Mouse (Mus musculus) neural tube, embryonic 14.5 days (tissue): ENCODE measurements around the gene Pou2f2. TPM values are rescaled to one million over a fixed set of nuclear protein-coding genes. Genes with fewer than 3 reads are reported as not detected.

Experiments used
- ATAC-seq: fragments of 200-750 bp; cut with Nextera tagmentation; 2 replicates; pipeline ENCODE4 v1.8.0; 2017; ENCODE audit warnings: low read depth, mild to moderate bottlenecking, moderate TSS enrichment, moderate library complexity
- H3K27ac ChIP-seq: fragments of 300-500 bp; sonication (generic); 2 replicates; pipeline ENCODE4 v1.5.1; 2014; ENCODE audit warnings: low read depth, mild to moderate bottlenecking, control low read depth, low read length, moderate library complexity, mixed read lengths
- H3K27me3 ChIP-seq: fragments of 300-500 bp; sonication (generic); 2 replicates; pipeline ENCODE4 v1.6.1; 2014; ENCODE audit warnings: low read length; ENCODE audit not compliant: control insufficient read depth, insufficient read depth
- H3K36me3 ChIP-seq: fragments of 300-500 bp; sonication (generic); 2 replicates; pipeline ENCODE4 v1.6.1; 2014; ENCODE audit warnings: low read length, mixed read lengths; ENCODE audit not compliant: control insufficient read depth, insufficient read depth
- H3K4me1 ChIP-seq: fragments of 300-500 bp; sonication (generic); 2 replicates; pipeline ENCODE4 v1.6.1; 2014; ENCODE audit warnings: low read length; ENCODE audit not compliant: control insufficient read depth, insufficient read depth
- H3K4me2 ChIP-seq: fragments of 300-500 bp; sonication (generic); 2 replicates; pipeline ENCODE4 v1.6.1; 2014; ENCODE audit warnings: mild to moderate bottlenecking, low read depth, low read length, control low read depth
- H3K4me3 ChIP-seq: fragments of 300-500 bp; sonication (generic); 2 replicates; pipeline ENCODE4 v1.5.1; 2014; ENCODE audit warnings: low read depth, low read length, control low read depth, mixed read lengths
- H3K9ac ChIP-seq: fragments of 300-500 bp; sonication (generic); replicated peaks from 2 replicates; pipeline ENCODE4 v1.6.1; 2014; ENCODE audit warnings: low read depth, mild to moderate bottlenecking, control low read depth, low read length, mixed read lengths
- H3K9me3 ChIP-seq: fragments of 300-500 bp; sonication (generic); 2 replicates; pipeline ENCODE4 v1.6.1; 2016; ENCODE audit warnings: low read length; ENCODE audit not compliant: control insufficient read depth
- WGBS: fragments of 180-500 bp; shearing (Covaris S2); extraction: QIAGEN DNeasy Blood & Tissue Kit; methylation state at CpG from one replicate; pipeline ENCODE4 v1.1.7; 2014; 5-methylcytosine and 5-hydroxymethylcytosine counted together
- polyA plus RNA-seq: library from polyadenylated mRNA; unstranded; fragments of >200 nt; fragmentation: Nextera tagmentation; extraction: Ambion mirVana; gene quantifications from 2 replicates; pipeline ENCODE4 v1.2.1, GENCODE M21; 2014

The Pou2f2 gene
- polyA plus RNA-seq, 1 experiment from 2014 or later: 33.6 TPM

DNA sequence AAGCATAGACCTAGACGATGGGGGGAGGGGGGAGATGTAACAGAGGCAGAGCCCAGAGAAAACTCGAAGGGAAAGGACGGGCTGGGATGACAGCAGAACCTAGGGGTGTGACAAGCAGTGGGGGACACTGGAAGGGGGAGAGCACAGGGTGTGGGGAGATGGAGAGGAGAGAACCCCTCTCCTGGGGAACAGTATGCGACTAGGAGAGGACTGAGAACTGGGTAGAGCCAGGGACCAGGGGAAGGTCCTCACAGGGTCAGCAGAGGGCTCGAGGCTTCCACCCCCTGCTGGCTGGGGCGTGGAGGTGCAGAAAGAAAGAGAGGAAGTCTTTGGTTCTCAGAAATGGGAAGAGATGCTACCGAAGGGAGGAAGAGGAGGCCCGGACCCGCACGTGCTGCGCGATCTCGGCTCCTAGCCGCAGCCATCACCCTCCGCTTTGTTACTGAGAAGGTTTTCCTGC is 1.8 kb upstream of the Pou2f2 start:
- Histone ChIP-seq H3K27me3 (no peaks in the 10 kb centered on the region), H3K27ac (no peak overlapping the region), H3K4me2 (peak overlapping the region; percentile 38), H3K4me1 (peaks cover 26% of the 10 kb centered on the region), H3K4me3 (no peak overlapping the region; the same call in 1 of the 2 replicates), H3K9ac (peak overlapping the region; percentile 32; the same call in 1 of the 2 replicates), H3K36me3 (no peaks in the 10 kb centered on the region), H3K9me3 (no peaks in the 10 kb centered on the region)
- WGBS: under 1% methylated on average over 15 of the region's 15 CpGs
- ATAC-seq: no peak

DNA sequence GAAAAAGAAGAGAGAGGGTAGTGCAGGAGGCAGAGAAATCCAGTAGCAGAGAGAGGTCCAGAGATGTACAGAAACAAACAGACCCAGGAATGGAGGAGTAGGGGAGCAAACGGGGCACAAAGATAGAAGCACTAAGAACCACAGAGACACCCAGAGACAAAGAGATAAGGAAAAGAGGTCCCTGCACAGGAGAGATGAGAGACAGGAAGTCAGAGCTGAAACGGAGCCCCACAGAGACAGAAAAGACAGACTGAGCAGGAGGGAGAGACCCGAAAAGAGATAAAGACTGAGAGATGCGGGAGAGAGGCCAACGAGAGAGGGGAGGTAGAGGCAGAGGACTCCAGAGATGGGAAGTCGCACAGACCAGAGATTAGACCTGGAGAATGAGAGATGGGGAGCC is 986 bp upstream of the Pou2f2 start:
- H3K9me3 ChIP-seq: no peaks in the 10 kb centered on the region
- no peaks in the 10 kb centered on the region for H3K27me3 ChIP-seq
- H3K4me3 ChIP-seq: peak overlapping the region; percentile 68
- H3K4me1 ChIP-seq: peaks cover 27% of the 10 kb centered on the region
- no peaks in the 10 kb centered on the region for H3K36me3 ChIP-seq
- peak overlapping the region; percentile 61 for H3K4me2 ChIP-seq
- WGBS: 4% methylated on average over 6 of the region's 6 CpGs
- no peak for ATAC-seq
- H3K27ac ChIP-seq: peak overlapping the region; percentile 99
- H3K9ac ChIP-seq: peak overlapping the region; percentile 96; the same call in 1 of the 2 replicates

DNA sequence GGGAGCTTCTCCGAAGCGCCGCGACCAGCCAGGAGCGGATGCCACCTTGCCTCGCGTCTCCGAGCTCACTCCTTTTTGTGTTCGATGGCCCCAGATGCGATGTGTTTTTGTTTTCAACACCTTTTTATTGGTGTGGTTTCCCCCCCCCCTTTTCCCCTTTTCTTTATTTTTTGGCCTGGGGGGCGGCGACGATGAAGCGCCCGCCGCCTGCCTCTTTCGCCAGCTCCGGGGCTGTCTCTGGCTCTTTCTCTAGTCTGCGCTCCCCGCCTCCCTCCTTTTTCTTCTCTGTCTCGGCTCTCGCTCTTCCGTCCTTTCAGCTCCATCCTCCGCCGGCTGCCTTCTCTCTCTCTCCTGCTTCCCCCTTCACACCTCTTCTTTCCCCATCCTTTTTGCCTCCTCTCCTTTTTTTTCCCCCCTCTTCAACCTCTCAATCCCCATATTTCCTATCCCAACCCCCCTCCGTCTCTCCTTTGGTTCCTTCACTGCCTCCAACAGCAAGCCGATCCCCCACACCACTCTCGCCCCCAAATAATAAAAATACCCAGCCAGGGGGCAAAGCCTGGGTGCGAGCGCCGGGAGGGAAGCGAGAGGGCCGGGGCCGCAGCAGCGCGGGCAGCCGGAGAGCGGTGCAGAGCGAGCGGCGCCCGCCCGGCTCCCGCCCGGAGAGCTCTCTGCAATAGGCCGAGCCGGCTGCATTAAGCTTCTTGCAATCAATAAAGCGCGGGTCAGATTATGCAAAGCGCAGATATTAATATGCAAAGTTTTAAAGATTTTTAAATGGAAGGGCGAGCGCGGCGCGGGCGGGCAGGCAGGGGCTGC is 530 bp downstream of the Pou2f2 start:
- Histone ChIP-seq H3K9me3 (no peaks in the 10 kb centered on the region), H3K27ac (peak overlapping the region; percentile 99), H3K4me3 (peak overlapping the region; percentile 68), H3K9ac (peak overlapping the region; percentile 96), H3K27me3 (no peaks in the 10 kb centered on the region), H3K36me3 (no peaks in the 10 kb centered on the region), H3K4me1 (peaks cover 31% of the 10 kb centered on the region), H3K4me2 (peak overlapping the region; percentile 61)
- under 1% methylated on average over 56 of the region's 56 CpGs for WGBS
- ATAC-seq: peak; percentile 73

DNA sequence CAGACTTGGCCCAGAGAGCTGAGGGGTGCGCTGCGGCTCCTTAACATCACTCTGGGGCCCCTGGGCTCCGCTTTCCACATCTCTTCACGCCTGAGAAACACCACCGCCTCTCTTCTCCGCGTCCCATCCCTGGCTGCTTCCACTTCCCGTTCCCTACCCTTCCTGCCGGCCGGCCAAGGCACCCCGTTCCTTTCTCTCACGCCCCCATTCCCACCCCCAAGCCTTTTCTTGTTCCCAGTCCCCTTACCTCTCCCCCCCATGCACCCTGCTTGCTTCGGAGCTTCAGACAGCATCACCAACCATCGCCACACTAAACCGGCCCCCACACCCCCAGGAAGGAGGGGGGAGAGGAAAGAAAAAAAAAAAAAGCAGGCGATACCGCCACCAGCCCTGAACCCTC is 1.2 kb downstream of the Pou2f2 start:
- Histone ChIP-seq H3K4me1 (peaks cover 31% of the 10 kb centered on the region), H3K27me3 (no peaks in the 10 kb centered on the region), H3K27ac (peak overlapping the region; percentile 99), H3K4me3 (peak overlapping the region; percentile 68), H3K9me3 (no peaks in the 10 kb centered on the region), H3K9ac (peak overlapping the region; percentile 96), H3K36me3 (no peaks in the 10 kb centered on the region), H3K4me2 (peak overlapping the region; percentile 61)
- no peak for ATAC-seq
- under 1% methylated on average over 16 of the region's 17 CpGs for WGBS

DNA sequence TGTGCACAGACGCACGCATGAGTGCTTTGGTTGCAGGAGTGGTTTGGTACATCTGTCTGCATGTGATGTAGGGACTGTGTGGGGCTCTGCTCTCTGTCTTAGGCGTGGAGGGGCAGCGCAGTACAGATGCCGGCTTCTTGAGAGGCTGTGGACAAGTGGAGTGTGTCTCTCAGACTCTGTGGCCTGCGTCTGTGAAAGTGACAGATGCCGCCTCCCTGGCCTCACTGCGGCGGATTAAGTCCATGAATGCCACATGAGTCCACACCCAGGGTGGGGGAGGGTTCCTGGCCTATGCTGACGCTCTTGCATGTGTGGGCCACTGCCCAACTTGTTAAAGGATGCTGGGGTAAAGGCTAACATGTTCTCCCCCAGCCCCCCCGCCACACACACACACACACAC is 5.2 kb downstream of the Pou2f2 start:
- ATAC-seq: no peak
- Histone ChIP-seq H3K4me2 (peak overlapping the region; percentile 19; the same call in 1 of the 2 replicates), H3K9ac (no peak overlapping the region)

DNA sequence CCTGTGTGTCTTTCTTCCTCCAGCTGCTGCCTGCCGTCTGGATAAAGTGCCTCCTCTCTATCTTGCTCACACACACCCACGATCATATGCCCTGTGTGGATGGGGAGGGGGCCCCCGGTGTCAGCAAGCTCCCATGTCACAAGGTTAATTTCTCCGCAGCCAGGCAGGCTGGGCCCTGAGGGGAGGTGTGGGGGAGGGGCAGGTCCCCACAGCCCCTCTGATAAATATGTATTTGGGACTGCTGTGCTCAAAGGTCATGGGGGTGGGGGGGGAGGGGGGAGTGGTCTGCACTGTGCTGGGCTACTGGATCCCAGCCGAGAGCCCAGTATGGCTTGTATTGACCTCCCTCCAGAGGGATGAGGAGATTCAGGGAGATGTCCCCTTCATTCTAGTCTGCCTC is 6.9 kb downstream of the Pou2f2 start:
- H3K27ac ChIP-seq: peak overlapping the region; percentile 48; the same call in 1 of the 2 replicates

More for the DNA sequence above, 5.2 kb downstream of the Pou2f2 start:
- Histone ChIP-seq H3K27me3 (no peaks in the 10 kb centered on the region), H3K9me3 (no peaks in the 10 kb centered on the region), H3K4me1 (peaks cover 18% of the 10 kb centered on the region), H3K36me3 (no peaks in the 10 kb centered on the region), H3K27ac (peak overlapping the region; percentile 7; the same call in 1 of the 2 replicates), H3K4me3 (no peak overlapping the region)
- 31% methylated on average over 11 of the region's 11 CpGs for WGBS

DNA sequence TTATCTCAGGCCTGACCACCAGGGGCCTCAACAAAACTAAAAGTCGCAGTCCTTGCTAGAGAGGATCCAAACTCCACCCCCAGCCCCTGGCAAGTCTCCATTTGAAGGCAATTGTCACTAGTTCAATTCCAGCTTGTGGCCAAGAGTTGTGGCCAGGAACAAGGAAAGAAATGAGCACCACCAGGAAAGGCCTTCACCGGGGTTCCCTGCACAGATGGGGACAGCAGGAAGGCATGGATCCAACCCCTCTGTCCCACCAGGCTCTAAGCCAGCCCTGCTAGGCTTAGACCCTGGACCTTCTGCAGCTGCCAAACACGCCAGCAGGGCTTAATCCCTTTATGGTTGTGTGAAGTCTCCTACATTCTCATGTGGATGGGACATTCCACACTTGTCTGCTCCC is 8.9 kb downstream of the Pou2f2 start:
- no peaks in the 10 kb centered on the region for H3K36me3 ChIP-seq
- H3K27me3 ChIP-seq: no peaks in the 10 kb centered on the region
- no peak overlapping the region for H3K9ac ChIP-seq
- WGBS: 34% methylated on average over 3 of the region's 3 CpGs
- H3K27ac ChIP-seq: no peak overlapping the region
- no peak overlapping the region for H3K4me3 ChIP-seq
- no peak overlapping the region for H3K4me2 ChIP-seq
- ATAC-seq: no peak
- no peaks in the 10 kb centered on the region for H3K9me3 ChIP-seq
- H3K4me1 ChIP-seq: peaks cover 8% of the 10 kb centered on the region; the same call in 1 of the 2 replicates

More for the DNA sequence above, 6.9 kb downstream of the Pou2f2 start:
- Histone ChIP-seq H3K36me3 (no peaks in the 10 kb centered on the region), H3K4me2 (no peak overlapping the region), H3K9ac (0 out of 2 replicates have a peak overlapping the region, but pooled peaks have one; percentile 11), H3K4me1 (peaks cover 16% of the 10 kb centered on the region), H3K4me3 (no peak overlapping the region), H3K27me3 (no peaks in the 10 kb centered on the region), H3K9me3 (no peaks in the 10 kb centered on the region)
- WGBS: 32% methylated on average over 5 of the region's 5 CpGs
- no peak for ATAC-seq

DNA sequence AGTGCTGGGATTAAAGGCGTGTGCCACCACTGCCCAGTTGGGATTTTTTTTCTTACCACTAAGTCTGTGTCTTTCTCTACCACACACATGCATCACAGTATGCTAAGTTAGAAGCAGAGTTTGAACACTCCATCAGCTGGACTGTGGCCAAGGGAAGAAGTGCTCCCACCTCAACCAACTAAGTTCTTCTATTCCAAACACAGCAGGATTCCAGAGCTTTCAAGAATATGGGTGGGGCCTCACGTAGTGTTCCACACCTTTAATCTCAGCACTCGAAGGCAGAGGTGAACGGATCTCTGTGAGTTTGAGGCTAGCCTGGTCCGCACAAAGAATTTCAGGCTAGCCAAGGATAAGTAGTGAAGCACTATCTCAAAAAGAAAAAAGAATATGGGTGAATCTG is 13.4 kb downstream of the Pou2f2 start:
- no peak overlapping the region for H3K9ac ChIP-seq
- no peaks in the 10 kb centered on the region for H3K27me3 ChIP-seq
- 87% methylated on average over 5 of the region's 5 CpGs for whole genome bisulfite sequencing
- H3K4me1 ChIP-seq: no peaks in the 10 kb centered on the region
- H3K9me3 ChIP-seq: no peaks in the 10 kb centered on the region
- H3K27ac ChIP-seq: no peak overlapping the region
- no peak for ATAC-seq
- H3K4me3 ChIP-seq: no peak overlapping the region
- H3K36me3 ChIP-seq: no peaks in the 10 kb centered on the region
- H3K4me2 ChIP-seq: no peak overlapping the region

DNA sequence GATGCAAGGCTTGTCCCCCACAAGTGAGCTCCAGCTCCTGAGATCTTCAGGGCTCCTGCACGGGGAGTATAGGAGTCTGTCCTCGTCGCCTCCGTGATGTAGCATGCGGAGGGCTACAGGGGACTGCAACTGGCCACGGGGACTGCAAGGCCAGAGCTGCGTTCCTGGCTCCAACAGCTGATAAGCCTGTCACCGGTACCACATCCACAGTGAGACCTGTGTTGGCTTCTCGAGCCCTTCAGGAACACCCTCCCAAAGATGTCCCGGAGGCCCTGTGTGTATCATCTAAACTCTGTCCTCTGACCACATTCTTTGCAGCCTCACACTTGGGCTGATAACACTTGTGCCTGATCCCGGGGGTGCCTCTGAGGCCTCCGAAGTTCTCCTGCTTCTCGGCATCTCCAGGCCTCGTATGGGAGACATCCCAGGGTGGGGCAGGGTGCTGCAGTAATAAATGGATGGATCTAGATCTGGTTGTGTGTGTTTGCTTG is 23.3 kb downstream of the Pou2f2 start:
- Histone ChIP-seq H3K4me1 (peaks cover 45% of the 10 kb centered on the region), H3K27ac (no peak overlapping the region), H3K4me3 (no peak overlapping the region), H3K4me2 (no peak overlapping the region), H3K9me3 (no peaks in the 10 kb centered on the region), H3K27me3 (no peaks in the 10 kb centered on the region), H3K9ac (no peak overlapping the region), H3K36me3 (no peaks in the 10 kb centered on the region)
- ATAC-seq: no peak
- 37% methylated on average over 14 of the region's 14 CpGs for WGBS
